In the genomic region with DNA sequence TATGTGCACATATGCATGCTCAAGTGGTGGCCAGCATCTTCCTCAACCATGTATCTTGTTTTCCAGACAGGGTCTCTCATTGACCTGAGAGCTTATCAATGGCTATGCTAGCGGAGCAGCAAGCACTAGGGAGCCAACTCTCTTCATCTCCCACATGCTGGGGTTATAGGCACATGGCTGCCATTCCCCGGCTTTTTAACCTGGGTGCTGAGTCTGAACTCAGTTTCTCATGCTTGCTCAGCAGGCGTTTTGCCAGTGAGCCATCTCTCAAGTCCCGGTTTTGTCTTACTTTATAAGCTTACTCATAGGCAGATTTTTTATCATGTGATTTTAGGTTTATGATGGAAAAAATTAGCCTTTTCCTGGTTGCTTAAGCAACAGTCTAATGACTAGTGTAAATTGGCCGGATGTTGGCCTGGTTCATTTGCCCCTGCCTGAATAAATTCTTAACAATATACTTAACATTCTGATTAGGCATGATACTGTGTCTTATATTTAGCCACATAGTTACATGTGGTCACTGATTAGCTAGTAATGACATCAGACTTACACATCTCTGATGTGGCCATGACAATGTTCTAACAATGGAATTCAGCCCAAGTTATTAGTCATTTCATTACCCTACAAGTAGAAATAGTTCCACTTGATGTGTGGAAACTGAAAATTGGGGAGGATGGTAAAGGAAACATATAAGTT, we compare ENCODE assay signal across 29 mouse cellular contexts. TPM values are rescaled to one million over a fixed set of nuclear protein-coding genes. Genes with fewer than 3 reads are reported as not detected.
DNase-seq lines count a peak whose midpoint lies in the region; ATAC-seq and TF ChIP-seq lines count a peak whose summit lies in the region.
"Had no signal": no experiment of that assay in that cellular context is flagged by ENCODE, and none has a peak within 500 bp of the region (broad histone marks: within the 10 kb centered on the region; RNA-seq: fewer than 3 reads in every experiment).

No protein-coding gene starts in this region.

- dilution Hi-C loops in CH12.LX (cut with MboI; ENCODE audit: extremely low pct_ligation_motif_present, extremely low pct_unique_long_range_greater_than_20kb, low sequenced_read_pairs): no loop called here

- no peak for TF ChIP-seq CTCF in CH12.LX (conservative IDR thresholded peaks at IDR 0.05 in 1 of 2, IDR thresholded peaks at IDR 0.05 in 1 of 2; ENCODE audit: low read depth in 2 of 2, low read length in 2 of 2)

- H3K36me3 ChIP-seq in CH12.LX (replicated peaks in 1 of 2; ENCODE audit: control insufficient read depth in 1 of 2, insufficient read depth in 1 of 2, low read length in 1 of 2): peaks cover 38 to 73% of the 10 kb centered on the region in 2 experiments
- no peaks in the 10 kb centered on the region for H3K36me3 ChIP-seq in intestine, embryonic 16.5 days (ENCODE audit: control insufficient read depth, insufficient read depth, low read length)
- H3K36me3 ChIP-seq: embryonic facial prominence, embryonic 15.5 days; heart, embryonic 15.5 days; hindbrain, embryonic 13.5 days; kidney, embryonic 15.5 days; limb, embryonic 15.5 days; neural tube, embryonic 13.5 days; stomach, embryonic 15.5 days had no signal

- no peak for ATAC-seq in intestine, embryonic 16.5 days
- ATAC-seq: forebrain, embryonic 16.5 days had no signal

- H3K27ac ChIP-seq in CH12.LX (ENCODE audit: insufficient read depth, low read depth): no peak overlapping the region
- H3K27ac ChIP-seq in intestine, embryonic 16.5 days (ENCODE audit: low read length): no peak overlapping the region
- H3K27ac ChIP-seq: embryonic facial prominence, embryonic 15.5 days; heart, embryonic 15.5 days; hindbrain, embryonic 13.5 days; kidney, embryonic 15.5 days; left cerebral cortex, adult 2 months; limb, embryonic 15.5 days; liver, embryonic 14.5 days; neural tube, embryonic 13.5 days; stomach, embryonic 15.5 days had no signal

- DNase-seq in adrenal gland, postnatal 25 days: peak; percentile 9
- DNase-seq in adrenal gland, adult 8-10 months: no peak
- peak; percentile 37 for DNase-seq in CH12.LX (ENCODE audit: extremely low read depth)
- peak; percentile 67 for DNase-seq in induced T-regulatory cell, adult 2 months (ENCODE audit: low read depth)
- DNase-seq in frontal cortex, postnatal 36 days (ENCODE audit: low spot score in 2 of 2): no peak
- no peak for DNase-seq in thymus, postnatal 25 days
- DNase-seq: adrenal gland, postnatal 36 days; B cell, adult 2 months; cerebellum, adult 11 months; cerebellum, adult 9-11 months; gastrocnemius, postnatal 36 days; heart, postnatal 36 days; kidney, postnatal 4 days; left cerebral cortex, postnatal 4 days; lung, embryonic 14.5 days; midbrain, embryonic 14.5 days; thymus, adult 18-20 months; thymus, postnatal 4 days had no signal

- in situ Hi-C loops in CH12.LX (cut with MboI; ENCODE audit: low pct_ligation_motif_present, low pct_unique_long_range_greater_than_20kb, low sequenced_read_pairs): no loop called here

- H3K4me1 ChIP-seq in CH12.LX (ENCODE audit: control insufficient read depth in 1 of 2, insufficient read depth in 2 of 2): peaks cover 6 to 8% of the 10 kb centered on the region in 2 experiments
- no peaks in the 10 kb centered on the region for H3K4me1 ChIP-seq in intestine, embryonic 16.5 days (ENCODE audit: control insufficient read depth, insufficient read depth, low read length)
- H3K4me1 ChIP-seq: embryonic facial prominence, embryonic 15.5 days; heart, embryonic 15.5 days; hindbrain, embryonic 13.5 days; kidney, embryonic 15.5 days; limb, embryonic 15.5 days; neural tube, embryonic 13.5 days; stomach, embryonic 15.5 days had no signal

- no peak overlapping the region for H3K4me2 ChIP-seq in CH12.LX (ENCODE audit: insufficient read depth, low read depth, poor library complexity, severe bottlenecking)
- no peak overlapping the region for H3K4me2 ChIP-seq in intestine, embryonic 16.5 days (ENCODE audit: low read depth, low read length)
- H3K4me2 ChIP-seq: embryonic facial prominence, embryonic 15.5 days; heart, embryonic 15.5 days; hindbrain, embryonic 13.5 days; kidney, embryonic 15.5 days; limb, embryonic 15.5 days; lung, embryonic 14.5 days; neural tube, embryonic 13.5 days; stomach, embryonic 15.5 days had no signal

- 87% methylated on average over 5 of the region's 5 CpGs for WGBS in intestine, embryonic 16.5 days

- H3K9ac ChIP-seq in CH12.LX (ENCODE audit: insufficient read depth, low read depth): no peak overlapping the region
- no peak overlapping the region for H3K9ac ChIP-seq in intestine, embryonic 16.5 days (ENCODE audit: low read depth, low read length)
- H3K9ac ChIP-seq: embryonic facial prominence, embryonic 15.5 days; heart, embryonic 15.5 days; hindbrain, embryonic 13.5 days; kidney, embryonic 15.5 days; limb, embryonic 15.5 days; liver, embryonic 14.5 days; lung, embryonic 14.5 days; neural tube, embryonic 13.5 days; stomach, embryonic 15.5 days had no signal

- H3K27me3 ChIP-seq in CH12.LX (replicated peaks): no peaks in the 10 kb centered on the region
- H3K27me3 ChIP-seq in intestine, embryonic 16.5 days (replicated peaks; ENCODE audit: control insufficient read depth, insufficient read depth, low read length): no peaks in the 10 kb centered on the region
- H3K27me3 ChIP-seq: embryonic facial prominence, embryonic 15.5 days; heart, embryonic 15.5 days; hindbrain, embryonic 13.5 days; kidney, embryonic 15.5 days; limb, embryonic 15.5 days; neural tube, embryonic 13.5 days; stomach, embryonic 15.5 days had no signal

- no peaks in the 10 kb centered on the region for H3K79me2 ChIP-seq in CH12.LX (replicated peaks; ENCODE audit: control insufficient read depth, extremely low read depth, insufficient read depth, poor library complexity, severe bottlenecking)

- no peak for TF ChIP-seq RAD21 in CH12.LX (IDR thresholded peaks at IDR 0.05; ENCODE audit: low read depth, low read length)

- TF ChIP-seq POLR2A in CH12.LX (IDR thresholded peaks at IDR 0.05; ENCODE audit: low read depth, low read length): no peak

- H3K4me3 ChIP-seq in CH12.LX (replicated peaks in 1 of 3; ENCODE audit: low read depth in 2 of 3, low read length in 2 of 3, poor library complexity in 1 of 3): no peak overlapping the region
- no peak overlapping the region for H3K4me3 ChIP-seq in intestine, embryonic 16.5 days (ENCODE audit: low read length)
- H3K4me3 ChIP-seq: embryonic facial prominence, embryonic 15.5 days; heart, embryonic 15.5 days; hindbrain, embryonic 13.5 days; kidney, embryonic 15.5 days; left cerebral cortex, adult 2 months; limb, embryonic 15.5 days; neural tube, embryonic 13.5 days; stomach, embryonic 15.5 days had no signal

- TF ChIP-seq EP300 in CH12.LX (IDR thresholded peaks at IDR 0.05; ENCODE audit: low read length): peak; percentile 64; the same call in 1 of the 2 replicates

- no peaks in the 10 kb centered on the region for H3K9me3 ChIP-seq in CH12.LX (replicated peaks; ENCODE audit: low read length)
- H3K9me3 ChIP-seq in intestine, embryonic 16.5 days (ENCODE audit: control insufficient read depth, low read length): no peaks in the 10 kb centered on the region
- H3K9me3 ChIP-seq: embryonic facial prominence, embryonic 15.5 days; heart, embryonic 15.5 days; hindbrain, embryonic 13.5 days; kidney, embryonic 15.5 days; limb, embryonic 15.5 days; neural tube, embryonic 13.5 days; stomach, embryonic 15.5 days had no signal

TF ChIP-seq in CH12.LX, 34 proteins besides CTCF, POLR2A, EP300 and RAD21 (continues in another document):
- TF ChIP-seq NELFE (IDR thresholded peaks at IDR 0.05; ENCODE audit: low read depth, low read length) (no peak), JUN (IDR thresholded peaks at IDR 0.05; ENCODE audit: insufficient read depth, low read depth, low read length) (no peak), ETS1 (conservative IDR thresholded peaks at IDR 0.05; ENCODE audit: low read depth, low read length) (no peak; the same call in 1 of the 2 replicates), USF1 (IDR thresholded peaks at IDR 0.05; ENCODE audit: low read depth, low read length) (no peak), CHD1 (IDR thresholded peaks at IDR 0.05; ENCODE audit: low read depth, low read length) (no peak), SIN3A (IDR thresholded peaks at IDR 0.05; ENCODE audit: low read length) (0 out of 2 replicates have a peak, but pooled peaks have one; percentile 20), IRF4 (IDR thresholded peaks at IDR 0.05; ENCODE audit: low read depth, low read length) (peak; percentile 70), CHD2 (IDR thresholded peaks at IDR 0.05; ENCODE audit: low read length) (no peak), JUND (conservative IDR thresholded peaks at IDR 0.05; ENCODE audit: low read depth, low read length) (peak; percentile 78), POLR2AphosphoS2 (IDR thresholded peaks at IDR 0.05; ENCODE audit: low read depth, low read length) (no peak), ZNF384 (IDR thresholded peaks at IDR 0.05; ENCODE audit: low read depth, low read length) (no peak), MAZ (IDR thresholded peaks at IDR 0.05; ENCODE audit: low read depth, low read length) (no peak), TCF12 (IDR thresholded peaks at IDR 0.05; ENCODE audit: low read depth, low read length) (no peak), BHLHE40 (IDR thresholded peaks at IDR 0.05; ENCODE audit: low read depth, low read length) (no peak), ZC3H11A (IDR thresholded peaks at IDR 0.05; ENCODE audit: low read depth, low read length) (no peak), UBTF (IDR thresholded peaks at IDR 0.05; ENCODE audit: low read depth, low read length) (no peak), ZMIZ1 (IDR thresholded peaks at IDR 0.05; ENCODE audit: low read depth, low read length) (no peak), MAFK (IDR thresholded peaks at IDR 0.05; ENCODE audit: insufficient replicate concordance, low read length) (no peak), ZKSCAN1 (IDR thresholded peaks at IDR 0.05; ENCODE audit: borderline replicate concordance, low read depth, low read length) (no peak), TBP (conservative IDR thresholded peaks at IDR 0.05; ENCODE audit: low read depth, low read length) (no peak), PAX5 (IDR thresholded peaks at IDR 0.05; ENCODE audit: low read length) (no peak)

RNA-seq across cellular contexts. Expression of gene Rsbn1, which starts 6.4 kb away (rescaled TPM):
- 17.7 and 20.2 TPM in 2 replicates for total RNA-seq in adrenal gland, postnatal 25 days (2021)
- total RNA-seq in adrenal gland, adult 8-10 months (2022): 10 to 100 TPM; 18.8 to 23.4 (median 21.5) TPM
- total RNA-seq in CH12.LX (2012; rRNA removed): 13.0 and 13.4 TPM in 2 replicates
- total RNA-seq in CH12.LX (2014; rRNA removed): 19.6 and 23.5 TPM in 2 replicates
- polyA plus RNA-seq in CH12.LX (2012; ENCODE audit: insufficient read length, low read depth): 13.8 and 14.5 TPM in 2 replicates
- polyA plus RNA-seq in intestine, embryonic 16.5 days (2015; fragmentation: Nextera tagmentation; extraction: Ambion mirVana): 6.3 and 7.1 TPM in 2 replicates

RNA-seq across cellular contexts. Expression of gene Ptpn22, which starts 47.9 kb away (rescaled TPM):
- total RNA-seq in adrenal gland, postnatal 25 days (2021): 1.1 TPM in 1 of 2 replicates, not detected in the other
- 1 to 10 TPM; 1.6 to 2.7 (median 2.3) TPM for total RNA-seq in adrenal gland, adult 8-10 months (2022)
- total RNA-seq in CH12.LX (2012; rRNA removed) (21.9 and 26.7 TPM in 2 replicates), CH12.LX (2014; rRNA removed) (46.9 and 49.7 TPM in 2 replicates)
- 67.9 and 90.9 TPM in 2 replicates for polyA plus RNA-seq in CH12.LX (2012; ENCODE audit: insufficient read length, low read depth)
- 2.2 and 2.8 TPM in 2 replicates for polyA plus RNA-seq in intestine, embryonic 16.5 days (2015; fragmentation: Nextera tagmentation; extraction: Ambion mirVana)

Comparison
In these comparisons a context has a peak if more than half of its experiments do, and no peak if none do; other contexts are left out.
1. DNase-seq: peak in adrenal gland, postnatal 25 days (single experiment), CH12.LX (single experiment) and induced T-regulatory cell, adult 2 months (single experiment); none in adrenal gland, adult 8-10 months (single experiment), frontal cortex, postnatal 36 days (0 of 2) and thymus, postnatal 25 days (single experiment).
2. RNA of gene Ptpn22, which starts 47.9 kb away (total RNA-seq): 21.9 to 49.7 TPM in CH12.LX; 1.6 to 2.7 TPM in adrenal gland, adult 8-10 months and 1.1 TPM in adrenal gland, postnatal 25 days; every median in the first group is over 4 times any median in the second.